Mouse (Mus musculus) spleen, adult 18-20 months (tissue): ENCODE measurements around the gene Galnt9.

ENCODE experiments used
- DNase-seq, 2 experiments: peaks; one replicate each; pipeline ENCODE4 v3.0.0; 2022; ENCODE audit warnings: mixed read lengths in 2 of 2

Galnt9 gene

DNA sequence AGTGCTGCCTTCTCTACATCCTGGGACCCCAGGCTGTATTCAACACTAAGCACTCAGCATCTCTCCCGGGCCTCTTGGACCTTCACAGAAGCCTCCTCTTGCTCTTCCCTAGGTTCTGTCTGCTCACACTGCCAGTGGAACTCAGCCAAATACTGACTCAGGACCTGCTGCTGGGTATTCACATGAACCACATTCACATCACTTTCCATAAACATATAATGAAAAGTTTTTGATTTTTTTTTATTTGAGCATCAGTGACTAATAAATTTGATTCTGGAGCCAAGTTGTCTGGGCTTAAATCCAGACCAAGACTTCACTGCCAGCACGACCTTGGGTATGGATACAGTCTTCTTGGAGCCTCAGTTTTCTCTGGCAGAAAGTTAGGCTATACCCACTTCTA is 3.2 kb upstream of the Galnt9 start:
- no peak for DNase-seq

DNA sequence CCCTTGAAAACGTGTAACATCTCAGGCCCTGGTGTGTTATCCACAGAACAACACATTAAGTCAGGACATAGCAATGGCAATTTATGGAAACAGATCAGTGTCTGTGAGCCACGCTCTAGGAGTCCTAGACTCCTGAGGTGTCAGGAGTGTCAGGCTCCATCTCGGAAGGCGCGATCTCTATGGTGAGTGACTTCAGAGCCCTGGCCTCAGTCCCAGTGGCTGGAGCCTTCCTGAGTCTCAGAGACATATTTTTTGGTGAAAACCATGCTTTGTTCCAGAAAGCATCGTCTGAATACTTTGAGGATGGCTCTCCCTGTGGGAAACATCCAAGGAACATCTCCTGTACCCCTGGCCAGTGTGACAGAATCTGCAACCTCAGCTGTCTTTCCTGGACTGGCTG is 2.7 kb upstream of the Galnt9 start:
- DNase-seq = no peak

DNA sequence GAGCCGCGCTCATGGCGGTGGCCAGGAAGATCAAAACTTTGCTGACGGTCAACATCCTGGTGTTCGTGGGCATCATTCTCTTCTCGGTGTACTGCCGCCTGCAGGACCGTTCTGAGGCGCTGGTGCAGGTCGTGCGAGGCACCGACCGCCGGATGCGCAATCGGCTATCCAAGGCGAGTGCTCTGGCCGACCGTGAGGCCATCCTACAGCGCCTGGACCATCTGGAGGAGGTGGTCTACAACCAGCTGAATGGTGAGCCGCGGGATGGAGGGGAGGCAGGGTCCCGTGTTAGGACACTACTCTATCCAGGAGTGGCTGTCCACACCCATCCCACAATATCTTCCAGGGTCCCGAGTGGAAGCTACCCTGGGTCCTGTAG is 525 bp downstream of the Galnt9 start:
- no peak for DNase-seq

DNA sequence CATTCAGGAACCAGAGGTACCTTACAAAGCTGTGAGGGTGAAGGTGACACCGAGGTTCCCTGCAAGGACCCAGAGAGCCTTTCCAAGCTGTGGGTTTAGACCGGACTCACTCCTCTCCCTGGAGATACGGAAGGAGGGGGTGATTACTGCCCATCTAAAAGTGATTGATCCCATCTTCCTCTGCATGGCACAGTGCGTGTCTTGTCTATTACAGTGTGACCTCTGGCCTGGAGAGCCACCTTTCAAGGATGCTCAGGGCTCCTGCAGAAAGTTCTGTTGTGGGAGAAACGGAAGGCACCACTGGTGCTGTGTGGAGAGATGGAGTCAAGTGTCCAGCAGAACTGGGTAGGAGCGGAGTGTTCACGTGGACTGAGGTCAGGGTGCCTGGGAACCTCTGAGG is 1.2 kb downstream of the Galnt9 start:
- DNase-seq = no peak

DNA sequence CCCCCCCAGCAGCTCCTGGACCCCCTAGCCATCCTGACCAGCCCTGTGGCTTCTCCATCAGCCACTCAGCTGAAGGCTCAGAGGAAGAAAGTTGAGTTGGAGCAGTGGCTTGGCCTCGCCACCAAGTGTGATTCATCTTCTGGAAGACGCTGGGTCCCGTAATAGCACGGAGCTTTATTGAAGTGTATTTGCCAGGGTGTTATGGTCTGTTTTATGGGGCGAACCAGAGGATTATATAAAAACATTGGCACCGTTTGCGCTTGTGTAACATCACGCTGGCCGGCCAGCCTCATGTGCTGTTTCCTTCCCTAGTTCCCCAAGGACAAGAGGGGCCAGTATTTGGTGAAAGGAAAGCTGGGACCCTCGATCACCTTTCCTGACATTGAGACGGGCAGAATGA is 2.0 kb downstream of the Galnt9 start:
- no peak for DNase-seq

DNA sequence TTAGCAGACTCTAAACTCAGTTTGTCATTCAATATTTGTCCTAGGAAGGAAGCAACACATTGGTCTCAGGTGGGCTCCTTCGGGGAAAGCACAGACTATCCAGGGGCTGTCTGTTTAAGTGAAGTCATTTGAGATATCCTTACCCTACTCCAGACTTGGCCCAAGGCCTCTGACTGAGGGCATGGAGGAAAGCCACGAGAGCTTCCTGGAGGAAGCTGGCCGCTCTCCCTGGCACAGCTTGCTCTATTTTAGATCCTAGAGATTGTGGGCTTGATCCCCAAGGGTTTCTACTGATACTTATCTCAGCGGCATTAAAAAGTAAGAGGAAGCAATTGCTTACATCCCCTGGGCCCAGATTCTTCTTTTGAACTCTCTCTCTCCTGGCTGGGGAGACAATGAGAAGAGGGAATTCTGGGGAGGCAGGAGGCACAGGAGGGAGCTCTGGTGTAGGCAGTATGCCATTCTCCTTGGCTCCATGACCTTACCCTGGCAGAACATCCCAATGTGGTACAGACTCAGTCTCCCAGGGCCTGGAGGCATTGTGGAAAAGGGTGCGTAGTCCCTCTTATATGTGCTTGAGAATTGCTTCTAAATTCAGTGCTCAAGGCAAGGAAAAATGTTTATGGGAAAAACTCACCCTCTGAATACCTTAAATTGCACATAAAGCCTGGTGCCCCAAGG is 2.7 kb downstream of the Galnt9 start:
- DNase-seq = no peak

DNA sequence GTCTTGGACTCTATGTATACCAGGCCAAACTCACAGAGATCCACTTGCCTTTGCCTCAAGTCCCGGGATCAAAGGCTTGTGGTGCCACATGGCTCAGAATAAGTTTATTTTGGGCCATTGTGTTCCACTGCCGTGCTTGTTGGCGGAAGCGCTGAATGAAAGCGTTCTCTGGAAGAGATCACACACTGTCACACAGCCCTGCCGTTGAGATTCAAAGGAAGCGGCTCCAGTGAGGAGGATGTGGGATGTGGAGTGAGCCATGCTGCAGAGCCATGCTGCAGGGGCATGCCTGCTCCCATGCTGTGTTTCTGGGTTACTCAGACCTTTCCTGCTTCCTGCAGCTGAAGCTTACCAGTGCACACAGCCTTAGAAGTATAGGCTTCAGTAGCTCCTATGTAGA is 4.3 kb downstream of the Galnt9 start:
- no peak for DNase-seq

DNA sequence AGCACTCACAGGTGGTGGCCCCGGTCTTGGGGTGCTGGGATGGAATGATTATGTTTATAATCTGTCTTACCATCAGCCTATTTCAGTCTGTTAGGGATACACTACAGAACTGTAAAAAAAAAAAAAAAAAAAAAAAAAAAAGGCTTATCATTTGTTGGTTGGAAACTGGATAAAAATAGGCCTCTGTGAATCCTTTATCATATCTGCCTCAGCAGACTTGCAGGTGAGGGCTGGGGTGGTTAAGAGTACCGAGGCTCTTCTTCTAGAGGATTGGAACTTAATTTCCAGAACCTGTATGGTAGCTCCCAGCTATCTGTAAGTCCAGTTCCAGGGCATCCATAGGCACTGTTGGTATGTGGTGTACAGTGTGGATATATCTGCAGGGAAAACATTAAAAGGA is 6.0 kb downstream of the Galnt9 start:
- no peak for DNase-seq

DNA sequence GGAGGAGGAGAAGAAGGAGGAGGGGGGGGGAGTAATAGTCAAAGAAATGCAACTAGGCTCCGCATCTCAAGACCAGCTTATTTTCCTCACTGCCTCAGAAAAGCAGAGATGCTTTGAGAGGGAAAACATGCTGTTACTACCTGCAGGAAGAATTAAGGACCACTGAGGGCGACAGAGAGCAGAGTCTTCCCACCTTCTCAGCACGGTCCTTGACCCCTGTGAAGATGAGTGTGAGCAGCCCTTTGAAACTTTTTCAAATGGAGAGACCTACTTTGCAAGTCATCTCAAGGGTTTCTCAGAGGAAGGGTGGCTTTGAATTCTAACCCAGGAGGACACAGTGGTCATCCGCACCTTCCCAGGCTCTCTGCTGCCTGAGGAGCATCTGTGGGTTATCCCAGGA is 6.7 kb downstream of the Galnt9 start:
- no peak for DNase-seq

DNA sequence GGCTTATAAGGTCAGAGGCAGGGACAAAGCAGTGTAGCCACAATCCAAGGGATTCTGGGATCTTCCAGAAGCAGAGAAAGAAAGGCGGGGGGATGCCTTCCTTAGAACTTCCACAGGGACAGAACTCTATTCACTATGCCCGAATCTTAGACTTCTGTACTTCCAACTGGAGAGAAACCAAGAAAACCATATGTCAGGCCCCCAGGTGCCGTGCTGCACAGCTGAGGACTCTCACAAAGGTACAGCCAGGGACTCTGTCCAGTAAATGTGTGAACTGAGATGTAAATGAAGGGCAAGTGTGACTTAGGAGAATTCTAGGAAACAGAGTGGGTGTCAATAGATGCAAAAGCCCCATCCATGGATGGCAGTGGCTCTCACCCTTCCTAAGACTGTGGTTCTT is 7.8 kb downstream of the Galnt9 start:
- DNase-seq = no peak

DNA sequence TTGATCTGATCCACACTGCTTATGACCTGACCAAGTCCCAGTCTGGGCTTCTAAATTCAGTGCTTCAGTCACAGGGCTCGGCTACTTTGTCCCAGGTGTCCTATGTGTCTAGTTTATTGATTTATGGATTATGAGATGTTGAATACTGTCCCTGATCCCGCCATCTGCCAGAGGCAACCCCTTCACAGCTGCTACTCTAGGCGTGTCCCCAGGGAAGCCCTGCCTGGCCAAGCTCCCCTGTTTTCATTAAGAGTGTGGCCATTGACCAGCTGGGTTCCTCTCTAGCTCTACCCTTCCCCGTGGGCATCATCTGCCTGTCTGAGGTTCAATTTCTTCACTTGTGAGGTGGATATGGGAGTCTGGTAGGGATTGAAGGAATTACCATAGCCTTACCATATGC is 9.2 kb downstream of the Galnt9 start:
- no peak for DNase-seq

DNA sequence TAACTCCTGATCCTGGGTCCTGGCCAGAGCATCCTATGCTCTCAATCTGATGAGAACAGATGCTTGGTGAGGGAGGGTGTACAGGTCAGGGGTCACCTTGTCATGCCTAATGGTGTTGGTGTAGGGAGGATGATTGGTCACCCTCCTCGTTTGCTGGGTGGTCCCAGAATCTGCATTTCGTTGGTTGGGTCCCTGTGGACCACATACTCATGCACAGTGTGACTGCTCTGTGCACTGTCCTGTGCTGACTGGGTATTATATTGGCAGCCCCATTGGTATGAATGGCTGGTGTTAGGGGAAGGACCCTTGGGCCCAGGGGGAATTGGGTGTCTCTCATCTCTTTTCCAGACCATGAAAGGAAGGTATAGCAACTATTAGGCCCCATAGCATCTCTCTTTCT is 11.0 kb downstream of the Galnt9 start:
- no peak for DNase-seq

DNA sequence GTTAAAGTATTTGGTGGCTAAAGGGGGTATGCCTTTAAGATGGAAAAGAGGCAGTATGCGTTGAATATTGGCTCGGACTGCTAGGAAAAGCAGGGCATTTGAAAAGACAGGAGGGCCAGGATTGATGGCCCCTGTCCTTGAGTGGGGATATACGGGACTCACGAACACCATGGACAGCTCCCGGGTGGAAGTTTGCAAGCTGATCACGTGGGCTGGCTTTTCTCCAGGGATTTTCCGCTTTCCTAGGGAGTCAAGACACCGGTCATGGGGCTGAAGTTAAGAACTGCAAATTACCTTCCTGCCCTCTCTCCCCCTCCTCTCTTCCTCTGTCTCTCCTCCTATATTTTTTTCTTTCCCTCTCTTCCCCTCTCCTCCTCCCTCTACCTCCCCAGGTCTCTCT is 14.2 kb downstream of the Galnt9 start:
- DNase-seq = peak in 1 of 2 experiments; percentile 25

DNA sequence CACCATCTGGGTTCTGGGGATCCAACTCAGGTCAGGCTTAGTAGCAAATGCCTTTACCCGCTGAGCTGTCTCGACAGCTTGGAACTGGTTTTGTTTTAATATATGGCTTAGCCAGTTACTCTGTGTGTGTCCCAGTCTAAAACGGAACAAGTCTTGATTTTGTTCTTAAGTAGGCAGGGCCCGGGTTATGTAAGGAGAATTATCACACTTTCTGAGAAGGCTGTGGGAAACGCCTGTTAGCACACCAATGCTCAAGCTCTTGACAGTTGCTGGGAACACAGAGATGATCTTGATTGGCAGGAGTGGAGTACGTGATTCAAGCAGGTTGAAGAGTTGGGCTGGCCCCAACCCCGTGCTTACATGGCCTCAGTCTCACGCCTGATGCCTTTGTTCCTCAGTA is 15.5 kb downstream of the Galnt9 start:
- DNase-seq = no peak

DNA sequence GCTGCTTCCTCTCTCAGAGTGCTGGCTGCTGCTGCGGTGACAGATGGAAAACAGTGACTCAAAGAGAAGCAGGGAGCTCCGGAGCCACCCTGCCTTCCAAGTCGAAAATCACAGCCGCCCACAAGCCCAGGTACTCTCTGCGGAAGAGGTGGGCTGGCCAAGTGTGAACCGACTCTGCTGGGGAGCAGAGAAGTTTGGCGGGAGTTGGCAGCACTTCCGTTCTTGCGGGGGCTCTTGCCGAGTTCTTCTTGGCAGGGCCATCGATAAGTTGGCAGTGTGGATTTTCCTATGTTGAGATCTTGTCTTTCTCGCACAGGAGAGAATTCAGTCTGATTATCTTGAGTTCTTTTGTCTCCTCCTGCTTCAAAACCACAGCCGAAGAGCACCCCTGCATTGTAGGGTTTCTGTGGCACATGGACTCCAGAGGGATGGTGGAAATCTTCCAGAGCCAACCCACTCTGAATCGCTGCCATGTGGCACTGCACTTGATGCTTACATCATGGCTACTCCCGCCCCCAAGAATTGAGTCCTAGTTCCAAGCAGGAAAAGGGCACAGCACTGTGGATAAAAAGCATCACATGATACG is 18.7 kb downstream of the Galnt9 start:
- no peak for DNase-seq

DNA sequence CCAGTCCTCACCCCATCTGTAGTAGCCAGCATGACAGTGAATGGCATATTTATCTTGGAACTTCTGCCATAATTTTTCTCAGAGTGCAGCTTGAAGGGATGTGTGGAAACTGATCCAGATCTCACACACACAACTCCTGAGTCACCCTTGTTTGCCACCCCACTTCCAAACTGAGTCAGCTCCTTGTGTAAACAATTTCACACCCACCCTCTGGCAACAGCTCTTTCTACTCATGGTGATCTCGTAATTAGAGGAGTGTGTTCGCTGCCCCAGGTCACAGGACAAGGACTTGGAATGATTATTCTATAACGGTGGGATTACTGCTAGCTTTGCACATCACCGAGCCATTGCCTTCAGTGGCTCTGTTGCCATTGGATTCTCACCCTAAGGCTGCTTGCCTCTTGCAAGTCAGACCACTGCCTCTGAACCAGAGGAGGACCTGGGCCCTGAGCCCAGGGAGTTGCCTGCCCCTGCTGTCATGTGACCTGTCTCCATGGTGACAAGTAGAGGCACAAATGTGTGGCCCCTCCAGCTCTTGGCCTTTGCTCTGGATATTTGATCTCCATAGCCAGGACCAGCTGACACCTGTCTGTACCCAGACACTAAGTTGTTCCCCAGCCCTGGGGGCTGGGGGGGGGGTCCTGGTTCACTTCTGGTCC is 21.0 kb downstream of the Galnt9 start:
- no peak for DNase-seq

DNA sequence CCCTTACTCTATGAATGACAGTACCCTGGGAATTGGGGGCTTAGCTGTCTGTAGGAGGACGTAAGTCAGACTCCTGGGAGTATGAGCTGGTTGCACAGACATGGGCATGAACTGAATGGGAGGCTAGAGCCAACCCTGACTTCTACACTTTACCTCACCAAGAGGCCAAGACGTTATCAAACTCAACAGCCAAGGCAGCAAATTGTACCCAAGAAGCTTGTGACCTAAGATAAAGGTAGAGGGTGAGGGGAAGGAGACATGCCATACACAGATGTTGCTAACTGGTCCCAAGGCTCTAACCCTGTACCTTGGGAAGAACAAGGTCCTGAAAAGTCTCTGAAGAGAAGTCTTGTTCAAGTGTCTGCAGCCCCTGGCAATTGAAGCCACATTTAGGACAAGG is 23.4 kb downstream of the Galnt9 start:
- DNase-seq = no peak

DNA sequence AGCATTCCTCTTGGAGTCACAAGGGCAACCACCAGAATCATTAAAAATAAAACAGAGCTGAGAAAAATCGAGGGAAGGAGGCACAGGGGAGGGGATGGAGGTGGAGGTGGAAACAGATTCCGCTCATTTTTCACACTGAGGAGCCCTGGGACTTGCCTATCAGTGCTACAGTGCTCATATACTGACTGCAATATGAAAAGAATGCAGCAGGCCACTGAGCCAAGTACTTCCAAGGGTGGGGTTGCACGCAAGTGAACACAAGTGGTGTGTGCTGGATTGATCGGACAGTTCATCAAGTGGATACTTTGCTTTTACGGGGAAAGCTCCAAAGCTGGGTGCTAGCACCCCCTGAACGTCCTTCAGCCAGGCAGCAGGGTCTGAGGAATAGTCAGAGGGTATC is 30.7 kb downstream of the Galnt9 start:
- no peak for DNase-seq

DNA sequence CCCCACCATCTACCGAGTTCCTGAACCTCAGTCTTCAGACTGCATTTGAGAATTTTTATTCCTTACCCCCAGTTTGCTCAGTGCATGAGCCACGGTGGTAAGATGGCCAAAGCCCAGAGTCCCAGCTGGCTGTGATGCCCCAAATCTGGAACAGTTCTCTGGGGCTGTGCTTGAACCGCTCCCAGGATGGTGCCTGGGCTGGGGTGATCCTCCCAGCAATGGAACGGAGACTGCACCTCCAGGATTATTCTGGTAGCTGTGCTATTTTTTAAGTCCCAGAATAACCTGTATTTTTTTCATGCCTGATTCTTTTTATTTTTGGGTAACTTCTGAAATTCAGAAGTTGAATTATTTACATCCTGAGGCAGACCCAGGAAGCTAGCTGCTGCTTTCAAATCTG is 35.1 kb downstream of the Galnt9 start:
- DNase-seq = no peak

DNA sequence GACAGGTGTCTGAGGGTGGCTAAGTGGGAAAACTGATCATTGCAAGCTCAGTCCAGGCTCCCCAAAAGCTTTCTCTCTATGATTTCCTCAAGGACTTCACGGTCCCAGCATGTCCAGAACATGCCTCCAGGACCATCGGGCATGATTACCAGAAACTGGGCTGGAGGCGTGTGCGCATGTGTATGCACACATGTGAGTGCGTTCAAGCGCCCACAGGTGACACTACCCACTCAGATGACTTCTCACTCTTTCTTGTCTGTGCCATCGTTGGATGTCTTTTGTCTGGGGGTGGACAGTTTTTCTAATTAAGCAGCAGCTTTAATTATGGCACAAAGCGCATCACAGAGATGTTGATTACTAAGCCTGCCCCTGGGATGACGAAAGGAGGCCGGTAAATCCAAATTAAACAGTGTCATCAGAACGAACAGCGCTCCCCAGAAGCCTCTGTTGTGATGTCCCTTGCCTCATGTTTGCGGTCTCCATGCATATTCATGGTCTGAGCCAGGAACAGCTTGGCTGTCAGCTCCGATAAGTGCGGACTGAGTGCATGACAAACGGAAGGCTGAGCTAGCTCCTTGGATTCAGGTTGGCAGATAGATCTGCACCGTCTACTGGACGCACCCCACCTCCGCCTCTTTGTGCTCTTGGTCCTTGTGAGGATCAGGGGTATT is 36.5 kb downstream of the Galnt9 start:
- DNase-seq = no peak

DNA sequence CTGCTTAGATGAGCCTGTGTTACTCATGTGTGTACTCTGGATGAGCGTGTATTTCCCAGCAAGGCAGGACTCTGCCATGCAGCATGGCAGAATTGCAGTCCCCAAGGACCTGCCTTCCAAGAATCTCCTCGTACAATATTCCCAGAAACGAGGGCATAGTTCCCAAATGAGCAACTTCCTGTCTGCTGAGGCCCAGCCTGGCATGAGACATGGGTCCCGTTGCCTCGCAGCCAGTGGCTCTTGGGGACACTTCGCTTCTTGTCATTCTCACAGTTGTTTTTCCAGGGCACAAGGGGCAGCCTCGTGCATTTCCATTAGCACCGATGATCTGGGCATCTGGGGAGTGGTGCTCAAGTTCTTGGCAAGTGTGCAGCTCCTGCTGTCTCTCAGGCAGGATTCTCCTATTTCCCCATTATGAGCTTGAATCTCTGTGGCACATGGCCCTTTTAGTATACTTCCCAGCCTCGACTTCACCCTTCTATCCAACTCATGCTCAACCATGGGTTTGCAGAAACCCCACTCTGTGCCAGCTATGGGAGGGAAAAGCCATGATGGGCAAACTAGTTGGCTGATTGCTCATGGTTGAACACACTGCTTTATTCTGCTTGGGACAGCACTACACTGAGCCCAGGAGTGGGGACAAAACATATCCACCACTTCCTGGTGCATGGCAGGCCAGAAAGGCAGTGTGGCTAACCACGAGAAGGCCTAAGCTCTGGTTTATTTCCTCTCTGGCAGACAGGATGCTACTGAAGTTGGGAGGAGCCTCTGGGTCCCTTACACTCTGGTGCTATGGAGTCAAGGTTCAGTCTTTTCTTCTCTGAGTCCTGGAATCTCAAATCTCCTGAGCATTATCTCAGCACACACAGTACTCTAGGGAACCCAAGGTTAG is 38.7 kb downstream of the Galnt9 start:
- no peak for DNase-seq

DNA sequence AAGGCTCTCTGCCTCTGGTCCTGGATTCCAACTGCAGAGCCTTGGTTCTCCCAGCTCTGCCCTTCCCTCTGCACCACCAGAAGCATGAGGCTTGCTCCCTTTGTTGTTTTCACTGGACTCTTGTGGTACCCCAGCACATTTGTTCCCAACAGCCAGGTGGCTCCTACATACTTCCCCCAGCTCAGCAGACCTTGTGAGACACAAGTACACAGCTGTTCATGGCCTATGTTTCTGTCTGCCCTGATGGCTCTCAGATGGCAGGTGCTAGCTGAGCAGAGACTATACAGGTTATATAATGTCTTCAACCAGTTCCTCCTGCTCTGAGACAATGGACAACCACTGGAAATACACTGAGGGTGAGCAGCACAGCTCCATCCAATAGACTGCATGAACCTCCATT is 43.3 kb downstream of the Galnt9 start:
- no peak for DNase-seq

DNA sequence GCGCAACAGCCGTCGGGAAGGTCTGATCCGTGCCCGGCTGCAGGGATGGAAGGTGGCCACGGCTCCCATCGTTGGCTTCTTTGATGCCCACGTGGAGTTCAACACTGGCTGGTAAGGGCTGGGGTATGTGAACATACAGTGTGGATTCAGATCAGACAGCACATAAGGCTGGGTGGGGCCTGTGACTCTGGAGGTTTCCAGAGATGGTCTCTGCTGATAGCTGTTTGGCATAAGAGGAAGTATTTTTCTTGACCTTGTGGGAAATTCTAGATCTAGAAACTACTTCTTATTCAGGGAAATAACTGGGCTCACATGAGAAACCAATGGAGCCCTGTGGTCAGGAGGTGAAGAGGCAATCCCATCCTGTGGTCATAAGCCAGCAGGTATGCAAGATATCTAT is 45.7 kb downstream of the Galnt9 start:
- no peak for DNase-seq
